Mouse (Mus musculus) lung, adult 2 months (tissue): ENCODE data around the gene Mrpl19. TPM values are rescaled to one million over a fixed set of nuclear protein-coding genes. Genes with fewer than 3 reads are reported as not detected.

Source experiments
- DNase-seq: peaks from one replicate; pipeline ENCODE4 v3.0.0; 2022
- H3K4me1 ChIP-seq: fragments of 200-500 bp; 2 replicates; pipeline ENCODE4 v1.6.1; 2011; ENCODE audit warnings: low read length; ENCODE audit not compliant: control insufficient read depth, insufficient read depth
- H3K4me3 ChIP-seq: fragments of 200-500 bp; replicated peaks from 2 replicates; pipeline ENCODE3; 2011; ENCODE audit warnings: low read depth, mild to moderate bottlenecking, control low read depth, low read length; ENCODE audit errors: extremely low read depth
- CTCF ChIP-seq: fragments of 200-500 bp; IDR thresholded peaks from 2 replicates; pipeline ENCODE4 v1.5.1; 2011; ENCODE audit warnings: mild to moderate bottlenecking, low read length, control low read depth; ENCODE audit not compliant: insufficient read depth
- POLR2A ChIP-seq: fragments of 200-500 bp; IDR thresholded peaks from 2 replicates; pipeline ENCODE4 v1.6.1; 2011; ENCODE audit warnings: low read depth, mild to moderate bottlenecking, control low read depth, low read length, borderline replicate concordance; ENCODE audit errors: extremely low read depth
- WGBS: fragments of 180-500 bp; shearing (Covaris S2); methylation state at CpG from one replicate; pipeline ENCODE4 v1.1.7; 2018; 5-methylcytosine and 5-hydroxymethylcytosine counted together
- polyA plus RNA-seq: library from polyadenylated mRNA; depleted of rRNA; stranded (reverse); fragments of >200 nt; gene quantifications from 2 replicates; pipeline ENCODE4 v1.2.3, GENCODE M21; 2012; rRNA removed

Mrpl19 gene
- polyA plus RNA-seq, 1 experiment = 2.8 TPM

- no peak for DNase-seq
- WGBS = 82% methylated on average over 25 of the region's 25 CpGs
- H3K4me3 ChIP-seq = no peak overlapping the region
- TF ChIP-seq POLR2A (no peak), CTCF (no peak)
- no peaks in the 10 kb centered on the region for H3K4me1 ChIP-seq
These were observed 55.4 kb downstream of the Mrpl19 start for GRCm38 (mm10) chr6:81910302-81910855.

Other genes starting within 250 kb of the Mrpl19 start
- gene Gcfc2, start 42.3 kb downstream of the Mrpl19 start, polyA plus RNA-seq = 2.0 and 2.4 TPM in 2 replicates
- 8.6 and 15.3 TPM in 2 replicates for gene Eva1a, start 75.1 kb upstream of the Mrpl19 start, polyA plus RNA-seq